Mouse (Mus musculus): ENCODE results near the gene Ppp1r3e. TPM values are rescaled to one million over a fixed set of nuclear protein-coding genes. Genes with fewer than 3 reads are reported as not detected.

Ppp1r3e gene
- polyA plus RNA-seq, 1 experiment from 2014 or later = 1.6 TPM

DNA sequence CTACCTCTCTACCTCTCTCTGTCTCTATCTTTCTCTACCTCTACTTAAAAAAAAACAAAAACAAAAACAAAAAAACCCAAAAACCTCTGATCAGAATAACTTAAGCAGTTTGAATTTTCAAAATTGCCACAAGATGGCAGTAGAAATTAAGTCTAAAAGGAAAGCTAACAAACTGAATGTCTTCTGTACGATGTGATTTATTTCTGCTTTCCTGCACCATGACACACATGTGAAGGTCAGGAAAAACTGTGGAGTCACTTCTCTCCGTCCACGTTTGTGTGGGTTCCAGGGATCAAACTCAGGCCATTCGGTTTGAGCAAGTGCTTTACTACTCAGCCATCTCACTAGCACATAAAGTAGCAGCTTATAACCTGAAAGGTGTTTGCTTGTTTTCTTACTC is 33.9 kb downstream of the Ppp1r3e start:
- no peaks in the 10 kb centered on the region for H3K36me3 ChIP-seq (ENCODE audit: insufficient read depth)
- WGBS = 2% methylated on average over 4 of the region's 4 CpGs
- H3K4me2 ChIP-seq = peak overlapping the region; percentile 27; the same call in 1 of the 2 replicates
- no peaks in the 10 kb centered on the region for H3K9me3 ChIP-seq (ENCODE audit: low read depth, low read length)
- H3K4me3 ChIP-seq (ENCODE audit: low read depth, low read length) = no peak overlapping the region
- peak; percentile 85 for DNase-seq
- ATAC-seq (ENCODE audit: insufficient read depth) = no peak
- H3K27ac ChIP-seq (ENCODE audit: low read depth) = no peak overlapping the region
- H3K9ac ChIP-seq = no peak overlapping the region; the same call in 1 of the 2 replicates
- H3K4me1 ChIP-seq (ENCODE audit: insufficient read depth) = no peaks in the 10 kb centered on the region
- H3K27me3 ChIP-seq (ENCODE audit: insufficient read depth, low read length) = no peaks in the 10 kb centered on the region
- TF ChIP-seq CTCF (IDR thresholded peaks at IDR 0.05; ENCODE audit: low read depth) = peak; percentile 52

DNA sequence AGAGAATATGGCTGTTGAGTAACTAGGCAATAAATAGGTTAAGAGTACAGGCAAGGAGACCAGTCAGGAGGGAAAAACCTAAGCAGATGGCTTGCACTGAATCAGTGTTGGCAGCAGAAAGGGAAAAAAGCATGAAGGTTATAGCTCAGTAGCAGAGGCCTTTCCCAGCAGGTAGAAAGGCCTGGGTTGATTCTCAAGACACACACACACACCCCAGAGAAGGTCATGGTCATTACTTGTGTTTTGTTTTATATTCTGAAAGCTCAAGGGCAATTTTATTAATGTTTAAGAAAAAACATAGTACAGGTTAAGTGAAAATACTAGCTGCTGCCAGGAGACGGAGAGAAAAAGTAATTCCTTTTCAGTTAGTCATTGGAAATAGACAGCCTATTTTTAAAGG is 53.6 kb downstream of the Ppp1r3e start:
- H3K27ac ChIP-seq (ENCODE audit: low read depth) = no peak overlapping the region
- no peak for DNase-seq

More for the DNA sequence above, 53.6 kb downstream of the Ppp1r3e start:
- 88% methylated on average over 1 of the region's 1 CpGs for WGBS
- no peak overlapping the region for H3K4me2 ChIP-seq
- H3K4me1 ChIP-seq (ENCODE audit: insufficient read depth) = no peaks in the 10 kb centered on the region
- H3K27me3 ChIP-seq (ENCODE audit: insufficient read depth, low read length) = no peaks in the 10 kb centered on the region
- H3K4me3 ChIP-seq (ENCODE audit: low read depth, low read length) = no peak overlapping the region
- no peaks in the 10 kb centered on the region for H3K9me3 ChIP-seq (ENCODE audit: low read depth, low read length)
- H3K9ac ChIP-seq = no peak overlapping the region
- TF ChIP-seq CTCF (IDR thresholded peaks at IDR 0.05; ENCODE audit: low read depth) = no peak
- no peak for ATAC-seq (ENCODE audit: insufficient read depth)
- no peaks in the 10 kb centered on the region for H3K36me3 ChIP-seq (ENCODE audit: insufficient read depth)

Other genes starting within 250 kb of the Ppp1r3e start
- not detected in 2 replicates for gene Gm17606, start 236.6 kb downstream of the Ppp1r3e start, polyA plus RNA-seq (2014; fragmentation: Nextera tagmentation; extraction: Ambion mirVana)
- 5.2 and 5.4 TPM in 2 replicates for gene Cdh24, start 236.2 kb downstream of the Ppp1r3e start, polyA plus RNA-seq (2014; fragmentation: Nextera tagmentation; extraction: Ambion mirVana)
- gene 1700123O20Rik, start 191.3 kb downstream of the Ppp1r3e start, polyA plus RNA-seq (2014; fragmentation: Nextera tagmentation; extraction: Ambion mirVana) = 77.4 and 83.2 TPM in 2 replicates
- gene Acin1, start 190.6 kb downstream of the Ppp1r3e start, polyA plus RNA-seq (2014; fragmentation: Nextera tagmentation; extraction: Ambion mirVana) = 120 and 122 TPM in 2 replicates
- 0.12 and 0.15 TPM in 2 replicates for gene Gm29776, start 178.7 kb downstream of the Ppp1r3e start, polyA plus RNA-seq (2014; fragmentation: Nextera tagmentation; extraction: Ambion mirVana)
- gene Cebpe, start 165.4 kb downstream of the Ppp1r3e start, polyA plus RNA-seq (2014; fragmentation: Nextera tagmentation; extraction: Ambion mirVana) = not detected in 2 replicates
- 2.7 and 3.0 TPM in 2 replicates for gene Slc7a8, start 95.6 kb downstream of the Ppp1r3e start, polyA plus RNA-seq (2014; fragmentation: Nextera tagmentation; extraction: Ambion mirVana)
- not detected in 2 replicates for gene Rnf212b, start 63.4 kb downstream of the Ppp1r3e start, polyA plus RNA-seq (2014; fragmentation: Nextera tagmentation; extraction: Ambion mirVana)
- 10.4 and 13.2 TPM in 2 replicates for gene Homez, start 6.6 kb downstream of the Ppp1r3e start, polyA plus RNA-seq (2014; fragmentation: Nextera tagmentation; extraction: Ambion mirVana)
- 3.4 and 3.9 TPM in 2 replicates for gene Bcl2l2, start 5.8 kb upstream of the Ppp1r3e start, polyA plus RNA-seq (2014; fragmentation: Nextera tagmentation; extraction: Ambion mirVana)
- not detected in 2 replicates for gene Gm20521, start 5.9 kb upstream of the Ppp1r3e start, polyA plus RNA-seq (2014; fragmentation: Nextera tagmentation; extraction: Ambion mirVana)
- 134 and 139 TPM in 2 replicates for gene Pabpn1, start 14.9 kb upstream of the Ppp1r3e start, polyA plus RNA-seq (2014; fragmentation: Nextera tagmentation; extraction: Ambion mirVana)
- gene Slc22a17, start 35.6 kb upstream of the Ppp1r3e start, polyA plus RNA-seq (2014; fragmentation: Nextera tagmentation; extraction: Ambion mirVana) = 27.0 and 29.2 TPM in 2 replicates
- gene Efs, start 48.6 kb upstream of the Ppp1r3e start, polyA plus RNA-seq (2014; fragmentation: Nextera tagmentation; extraction: Ambion mirVana) = 29.3 and 33.7 TPM in 2 replicates
- gene Il25, start 55.1 kb upstream of the Ppp1r3e start, polyA plus RNA-seq (2014; fragmentation: Nextera tagmentation; extraction: Ambion mirVana) = not detected in 2 replicates
- gene Cmtm5, start 58.7 kb upstream of the Ppp1r3e start, polyA plus RNA-seq (2014; fragmentation: Nextera tagmentation; extraction: Ambion mirVana) = 0.22 and 0.31 TPM in 2 replicates
- 4.6 and 87.1 TPM in 2 replicates for gene Myh6, start 89.4 kb upstream of the Ppp1r3e start, polyA plus RNA-seq (2014; fragmentation: Nextera tagmentation; extraction: Ambion mirVana)
- gene Gm17428, start 99.4 kb upstream of the Ppp1r3e start, polyA plus RNA-seq (2014; fragmentation: Nextera tagmentation; extraction: Ambion mirVana) = not detected in 2 replicates
- gene Myh7, start 117.1 kb upstream of the Ppp1r3e start, polyA plus RNA-seq (2014; fragmentation: Nextera tagmentation; extraction: Ambion mirVana) = 1.8 and 3.6 TPM in 2 replicates
- 75.0 and 81.6 TPM in 2 replicates for gene Ngdn, start 137.9 kb upstream of the Ppp1r3e start, polyA plus RNA-seq (2014; fragmentation: Nextera tagmentation; extraction: Ambion mirVana)
- gene Zfhx2, start 214.8 kb upstream of the Ppp1r3e start, polyA plus RNA-seq (2014; fragmentation: Nextera tagmentation; extraction: Ambion mirVana) = 3.4 and 3.5 TPM in 2 replicates
- 19.2 and 20.1 TPM in 2 replicates for gene Thtpa, start 217.2 kb upstream of the Ppp1r3e start, polyA plus RNA-seq (2014; fragmentation: Nextera tagmentation; extraction: Ambion mirVana)
- gene Ap1g2, start 229.0 kb upstream of the Ppp1r3e start, polyA plus RNA-seq (2014; fragmentation: Nextera tagmentation; extraction: Ambion mirVana) = 14.7 and 16.3 TPM in 2 replicates
- 0.16 and 0.37 TPM in 2 replicates for gene Jph4, start 239.4 kb upstream of the Ppp1r3e start, polyA plus RNA-seq (2014; fragmentation: Nextera tagmentation; extraction: Ambion mirVana)